Mouse (Mus musculus) macrophage (primary cell): ENCODE results near the gene Plppr1. TPM values are rescaled to one million over a fixed set of nuclear protein-coding genes. Genes with fewer than 3 reads are reported as not detected.

Source experiments
- H3K27ac ChIP-seq: fragments of 350-480 bp; formaldehyde crosslinking; 2 replicates; pipeline ENCODE4 v1.9.0; 2021
- H3K36me3 ChIP-seq: fragments of 350-480 bp; formaldehyde crosslinking; 2 replicates; pipeline ENCODE4 v1.9.0; 2021; ENCODE audit errors: inconsistent target
- H3K4me3 ChIP-seq: fragments of 350-480 bp; formaldehyde crosslinking; 2 replicates; pipeline ENCODE4 v1.9.0; 2021; ENCODE audit errors: inconsistent target
- H3K79me2 ChIP-seq: fragments of 350-480 bp; formaldehyde crosslinking; 2 replicates; pipeline ENCODE4 v1.9.0; 2021; ENCODE audit errors: inconsistent target
- WGBS: methylation state at CpG from one replicate; pipeline ENCODE4 v1.1.7; 2026; ENCODE audit warnings: inconsistent platforms; ENCODE audit not compliant: missing documents; 5-methylcytosine and 5-hydroxymethylcytosine counted together
- polyA plus RNA-seq: library from polyadenylated mRNA; stranded (reverse); fragments of 250-400 nt; gene quantifications from 3 replicates; pipeline ENCODE4 v1.2.4, GENCODE M21; 2018; ENCODE audit warnings: inconsistent platforms

Plppr1 gene
- polyA plus RNA-seq, 1 experiment from 2014 or later = not detected

DNA sequence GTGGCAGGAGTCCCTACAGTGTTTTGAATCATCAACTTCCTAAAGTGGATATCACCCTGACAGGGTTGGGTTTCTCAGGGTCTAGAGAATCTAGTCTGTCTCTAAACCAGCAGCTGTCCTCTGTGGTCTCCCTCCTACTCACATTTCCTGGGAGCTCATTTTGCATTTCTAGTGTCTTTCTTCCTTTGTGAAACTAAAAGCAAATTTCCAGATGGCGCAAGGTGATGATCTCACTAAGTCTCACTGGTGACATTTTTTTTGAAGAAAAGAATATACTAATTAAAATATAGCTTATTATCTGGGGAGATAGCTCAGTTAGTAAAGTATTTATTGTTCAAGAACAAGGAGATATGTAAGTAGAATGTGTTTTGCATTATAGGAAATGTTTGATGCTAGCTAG lies 31.4 kb downstream of the Plppr1 start:
- H3K36me3 ChIP-seq = no peaks in the 10 kb centered on the region
- no peak overlapping the region for H3K27ac ChIP-seq
- H3K4me3 ChIP-seq = no peak overlapping the region
- 93% methylated on average over 1 of the region's 1 CpGs for WGBS
- no peaks in the 10 kb centered on the region for H3K79me2 ChIP-seq

DNA sequence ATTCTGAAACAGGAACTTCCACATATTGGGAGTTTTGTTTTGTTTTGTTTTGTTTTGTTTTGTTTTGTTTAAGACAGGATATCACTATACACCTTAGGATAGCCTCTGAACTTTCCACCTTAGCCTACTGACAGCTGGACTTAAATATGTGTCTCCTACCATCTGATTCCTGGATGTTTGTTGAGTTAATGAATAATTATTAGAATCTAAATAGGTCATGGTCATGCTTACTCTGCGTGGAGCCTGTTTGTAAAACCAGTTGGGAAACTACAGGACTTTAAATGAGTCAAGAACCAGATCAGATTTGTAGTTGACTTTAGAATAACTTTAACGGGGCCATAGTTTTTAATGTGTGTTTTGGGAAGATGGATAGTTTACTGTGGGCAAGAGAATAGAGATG lies 40.4 kb downstream of the Plppr1 start:
- no peaks in the 10 kb centered on the region for H3K79me2 ChIP-seq
- no peaks in the 10 kb centered on the region for H3K36me3 ChIP-seq
- WGBS = 86% methylated on average over 2 of the region's 2 CpGs
- no peak overlapping the region for H3K4me3 ChIP-seq
- no peak overlapping the region for H3K27ac ChIP-seq

DNA sequence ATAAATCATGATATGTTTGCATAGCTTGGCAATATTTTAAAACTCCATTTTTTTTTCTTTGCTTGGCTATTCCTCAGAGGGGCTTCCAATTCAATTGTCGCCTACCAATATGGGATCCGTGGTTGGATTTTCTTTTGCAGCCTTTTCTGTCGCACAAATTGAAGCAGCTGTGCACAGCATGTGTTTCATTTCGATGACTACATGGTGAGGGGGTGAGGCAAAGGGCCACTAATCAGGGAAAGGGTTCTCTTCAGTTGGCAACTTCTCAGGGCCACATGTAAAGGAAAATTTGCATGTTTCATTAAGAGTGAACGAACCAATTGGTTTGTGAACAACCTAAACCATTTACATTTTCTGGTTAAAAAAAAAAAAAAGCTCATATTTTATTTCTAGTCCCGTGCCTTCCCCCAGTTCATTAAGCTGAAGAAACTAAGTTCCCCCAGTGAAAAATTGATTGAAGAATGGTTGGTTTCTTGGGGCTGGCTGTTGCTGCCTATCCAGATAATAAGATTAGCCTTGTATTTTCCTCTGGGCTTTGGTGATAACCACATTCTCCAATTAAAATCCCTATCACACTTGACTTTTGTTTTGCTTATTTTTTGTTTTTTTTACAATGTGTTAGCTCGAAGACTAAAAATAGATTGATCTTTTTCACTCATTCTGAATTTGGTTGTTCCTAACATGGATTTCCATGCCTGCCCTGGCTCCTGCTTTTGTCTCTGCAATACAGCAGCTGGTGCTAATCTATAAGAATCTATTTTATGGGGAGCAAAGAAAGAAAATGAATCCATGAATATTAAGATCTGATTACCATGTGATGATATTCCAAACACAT lies 43.1 kb downstream of the Plppr1 start:
- H3K79me2 ChIP-seq = no peaks in the 10 kb centered on the region
- no peaks in the 10 kb centered on the region for H3K36me3 ChIP-seq
- 76% methylated on average over 7 of the region's 7 CpGs for WGBS
- H3K27ac ChIP-seq = no peak overlapping the region
- H3K4me3 ChIP-seq = no peak overlapping the region

DNA sequence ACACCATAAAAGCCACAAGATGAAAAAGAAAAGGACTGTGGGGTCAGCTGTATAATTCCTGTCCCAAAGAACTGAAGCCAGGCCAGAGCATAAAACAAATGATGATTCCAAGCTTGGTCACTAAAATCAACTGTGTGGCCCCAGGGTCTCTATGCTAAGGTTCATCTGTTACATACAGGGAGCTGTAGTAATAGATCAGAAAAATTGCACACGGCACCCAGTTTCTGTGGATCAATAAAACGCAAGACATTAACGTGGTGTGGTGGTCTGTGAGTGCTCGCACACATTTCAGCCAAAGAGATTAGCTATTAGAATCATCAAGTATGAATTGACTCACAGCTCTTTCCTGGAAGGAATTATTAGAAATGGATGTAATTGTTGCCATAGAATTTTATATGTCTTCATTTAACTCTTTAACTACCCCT lies 43.7 kb downstream of the Plppr1 start:
- Histone ChIP-seq H3K4me3 (no peak overlapping the region), H3K79me2 (no peaks in the 10 kb centered on the region), H3K27ac (no peak overlapping the region), H3K36me3 (no peaks in the 10 kb centered on the region)
- WGBS = 95% methylated on average over 4 of the region's 4 CpGs

DNA sequence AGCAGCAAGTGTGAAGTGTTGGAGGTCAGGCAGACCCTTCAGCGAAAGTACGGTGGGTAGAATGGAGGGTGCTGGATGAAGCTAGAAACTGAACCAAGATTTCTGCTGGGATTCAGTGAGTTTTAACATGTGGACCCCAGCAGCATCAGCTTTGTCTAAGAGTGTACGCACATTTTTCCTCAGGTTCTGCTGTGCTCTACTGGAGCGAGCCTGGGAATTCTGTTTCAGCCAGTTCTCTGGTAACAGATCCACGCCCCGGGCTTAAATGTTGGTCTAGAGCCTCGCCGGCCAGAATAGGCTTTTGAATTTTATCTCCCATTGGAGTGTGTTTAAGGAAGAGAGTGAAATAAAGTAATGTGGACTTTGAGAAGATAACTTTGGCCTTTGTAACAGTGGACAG lies 45.8 kb downstream of the Plppr1 start:
- H3K4me3 ChIP-seq = no peak overlapping the region
- no peaks in the 10 kb centered on the region for H3K36me3 ChIP-seq
- H3K79me2 ChIP-seq = no peaks in the 10 kb centered on the region
- H3K27ac ChIP-seq = no peak overlapping the region
- WGBS = 97% methylated on average over 8 of the region's 8 CpGs

DNA sequence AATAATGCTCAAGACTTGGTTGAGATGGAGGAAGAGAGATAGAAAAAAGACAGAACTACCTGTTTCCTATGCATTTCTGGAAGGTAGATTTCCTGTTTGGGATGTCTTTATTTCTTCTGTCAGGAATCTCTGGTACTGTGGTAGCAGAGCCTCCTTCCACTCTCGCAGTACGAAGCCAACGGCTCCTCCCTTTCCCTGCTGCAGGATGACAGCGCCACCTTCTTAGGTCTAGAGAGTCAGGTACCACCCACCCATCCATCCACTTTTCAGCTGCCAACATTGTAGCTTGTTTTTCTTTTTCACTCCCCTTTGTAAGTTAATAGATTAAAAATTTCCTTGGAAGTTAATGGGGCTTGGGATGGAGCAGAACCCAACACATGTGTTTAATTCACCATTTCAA lies 48.8 kb downstream of the Plppr1 start:
- H3K4me3 ChIP-seq = no peak overlapping the region
- H3K79me2 ChIP-seq = no peaks in the 10 kb centered on the region
- 90% methylated on average over 4 of the region's 4 CpGs for WGBS
- H3K36me3 ChIP-seq = no peaks in the 10 kb centered on the region
- H3K27ac ChIP-seq = no peak overlapping the region

DNA sequence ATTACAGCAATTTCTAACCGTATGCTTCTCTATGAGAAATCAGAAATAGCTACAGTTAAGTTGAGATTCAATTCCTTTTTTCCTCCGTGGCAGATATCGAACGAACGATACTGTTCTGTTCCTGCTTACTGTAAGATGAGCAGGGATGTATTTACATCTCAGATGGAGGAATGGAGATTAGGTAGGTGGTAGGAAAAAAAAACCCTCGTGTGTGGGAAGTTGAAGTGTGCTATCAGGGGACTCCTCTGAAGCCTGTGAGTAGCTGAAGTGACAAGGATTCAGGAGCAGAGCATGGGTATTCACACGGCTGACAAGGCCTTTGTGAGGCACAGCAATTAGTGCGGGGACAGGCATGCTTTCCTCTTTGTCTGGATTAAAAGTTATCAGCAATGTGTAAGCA lies 49.3 kb downstream of the Plppr1 start:
- Histone ChIP-seq H3K27ac (no peak overlapping the region), H3K4me3 (no peak overlapping the region), H3K79me2 (no peaks in the 10 kb centered on the region), H3K36me3 (no peaks in the 10 kb centered on the region)
- WGBS = 89% methylated on average over 8 of the region's 8 CpGs

DNA sequence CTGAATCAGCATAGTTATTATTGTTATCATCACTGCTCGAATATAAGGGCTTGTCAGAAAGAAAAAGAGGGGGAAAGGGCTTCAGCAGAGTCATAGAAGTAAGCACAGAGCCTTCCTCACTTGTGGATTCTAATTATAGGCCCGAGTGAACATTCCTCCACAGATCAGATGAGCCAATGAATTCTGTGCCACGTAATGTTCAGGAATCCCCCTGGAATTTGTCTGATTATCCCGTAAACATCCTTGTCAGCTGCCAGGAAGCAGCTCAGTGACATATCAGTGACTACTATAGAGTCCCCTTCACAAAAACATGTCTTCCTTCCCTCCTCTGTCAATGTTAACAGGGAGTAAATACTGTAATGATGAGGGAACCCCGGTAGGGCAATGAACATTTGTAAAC lies 50.9 kb downstream of the Plppr1 start:
- no peak overlapping the region for H3K4me3 ChIP-seq
- WGBS = 71% methylated on average over 5 of the region's 5 CpGs

DNA sequence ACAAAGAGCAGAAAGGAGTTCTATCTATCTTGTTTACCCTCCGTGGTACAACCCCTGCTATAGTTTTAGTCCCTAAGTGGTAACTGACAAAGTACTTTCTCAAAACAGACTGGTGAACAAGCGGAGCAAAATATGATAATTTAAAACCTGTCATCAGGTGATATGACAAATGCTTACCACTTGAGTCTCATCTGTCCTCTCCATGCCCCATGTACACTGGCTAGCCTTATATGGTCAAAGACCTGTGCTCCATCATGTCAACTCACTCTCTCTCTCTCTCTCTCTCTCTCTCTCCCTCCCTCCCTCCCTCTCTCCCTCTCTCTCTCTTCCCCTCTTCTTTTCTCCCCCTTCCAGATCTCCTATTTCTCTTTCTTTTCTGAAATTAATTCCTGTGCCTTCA lies 59.8 kb downstream of the Plppr1 start:
- Histone ChIP-seq H3K36me3 (no peaks in the 10 kb centered on the region), H3K4me3 (no peak overlapping the region), H3K79me2 (no peaks in the 10 kb centered on the region), H3K27ac (no peak overlapping the region)
- 85% methylated on average over 2 of the region's 2 CpGs for WGBS

More for the DNA sequence above, 50.9 kb downstream of the Plppr1 start:
- Histone ChIP-seq H3K36me3 (no peaks in the 10 kb centered on the region), H3K27ac (no peak overlapping the region), H3K79me2 (no peaks in the 10 kb centered on the region)

DNA sequence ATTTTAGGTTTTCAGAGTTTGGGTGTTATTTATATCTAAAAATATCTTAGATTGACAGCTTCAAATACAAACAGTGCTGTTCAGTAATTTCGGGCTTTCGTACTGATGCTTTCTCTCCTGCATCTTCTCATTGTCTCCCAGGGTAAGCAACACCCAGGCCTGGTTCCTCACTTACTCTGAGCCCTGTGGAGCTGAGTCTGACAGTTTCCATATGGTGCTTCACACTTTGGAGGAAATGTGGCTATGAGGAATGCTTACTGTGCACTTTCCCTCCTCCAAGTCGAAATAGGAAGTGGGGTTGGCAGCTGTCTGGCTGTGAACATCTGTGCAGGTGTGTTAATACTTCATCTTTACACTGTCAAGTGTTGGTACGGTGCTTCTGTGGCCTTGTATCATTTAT lies 85.7 kb downstream of the Plppr1 start:
- Histone ChIP-seq H3K36me3 (no peaks in the 10 kb centered on the region), H3K4me3 (no peak overlapping the region), H3K27ac (no peak overlapping the region), H3K79me2 (no peaks in the 10 kb centered on the region)
- 68% methylated on average over 4 of the region's 4 CpGs for WGBS

DNA sequence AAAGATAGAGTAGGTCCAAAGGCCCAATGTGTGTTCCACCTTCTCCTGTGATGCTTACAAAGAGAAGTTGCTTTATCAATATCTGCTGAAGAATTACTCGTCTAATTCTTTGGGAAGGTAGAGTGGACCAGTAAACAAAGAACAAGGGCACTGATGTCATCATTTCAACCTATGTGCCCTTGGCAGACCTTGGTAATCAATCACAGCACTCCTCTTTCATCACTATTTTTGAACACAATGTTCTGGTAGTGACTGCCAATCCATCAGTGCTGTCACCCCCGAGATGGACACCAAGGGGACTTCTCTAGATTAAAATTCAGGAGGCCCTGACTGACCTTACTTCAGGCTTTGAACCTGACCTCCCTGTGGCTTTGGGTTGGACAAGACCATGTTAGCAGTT lies 89.7 kb downstream of the Plppr1 start:
- 69% methylated on average over 2 of the region's 2 CpGs for WGBS
- no peaks in the 10 kb centered on the region for H3K36me3 ChIP-seq

DNA sequence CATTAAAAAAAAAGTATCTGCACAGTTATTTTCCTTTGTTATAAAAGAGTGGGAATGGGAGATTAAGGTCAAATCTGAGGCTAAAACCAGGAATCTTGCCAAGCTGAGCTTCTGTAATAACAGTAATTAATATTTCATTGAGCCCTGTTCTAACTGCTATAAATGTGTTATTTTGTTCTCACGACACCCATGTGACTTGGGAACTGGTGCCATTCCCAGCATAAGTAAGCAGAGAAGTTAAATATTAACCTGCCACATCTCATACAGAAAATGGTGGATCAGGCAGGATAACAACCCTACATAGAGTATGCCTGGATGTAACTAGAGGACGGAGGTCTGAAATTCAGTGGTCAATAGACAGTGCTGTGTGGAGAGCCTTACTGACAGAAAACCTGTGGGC lies 90.2 kb downstream of the Plppr1 start:
- WGBS = 89% methylated on average over 2 of the region's 2 CpGs
- H3K4me3 ChIP-seq = no peak overlapping the region
- no peak overlapping the region for H3K27ac ChIP-seq
- H3K36me3 ChIP-seq = no peaks in the 10 kb centered on the region
- no peaks in the 10 kb centered on the region for H3K79me2 ChIP-seq

More for the DNA sequence above, 89.7 kb downstream of the Plppr1 start:
- Histone ChIP-seq H3K79me2 (no peaks in the 10 kb centered on the region), H3K27ac (no peak overlapping the region), H3K4me3 (no peak overlapping the region)

DNA sequence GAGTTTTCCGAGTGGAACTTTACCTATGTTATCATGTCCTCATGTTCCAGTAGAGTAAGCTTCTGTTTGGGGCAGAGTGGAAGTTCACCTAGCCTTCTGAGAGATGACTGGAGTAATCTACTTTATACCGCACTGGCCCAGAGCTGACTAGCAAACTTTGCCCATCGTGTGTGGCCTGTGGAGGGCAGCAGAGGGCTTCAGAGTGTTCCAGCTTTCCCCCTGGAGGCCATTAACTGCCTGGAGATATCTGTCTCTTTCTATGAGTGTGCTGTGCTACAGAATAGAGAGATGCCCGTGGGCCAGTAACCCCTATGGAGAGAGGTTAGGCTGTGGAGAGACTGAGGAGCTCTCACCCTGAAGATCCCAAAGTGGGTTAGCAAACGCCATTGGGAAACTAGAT lies 94.8 kb downstream of the Plppr1 start:
- no peak overlapping the region for H3K4me3 ChIP-seq
- H3K27ac ChIP-seq = no peak overlapping the region
- no peaks in the 10 kb centered on the region for H3K36me3 ChIP-seq
- H3K79me2 ChIP-seq = no peaks in the 10 kb centered on the region
- WGBS = 42% methylated on average over 5 of the region's 5 CpGs

DNA sequence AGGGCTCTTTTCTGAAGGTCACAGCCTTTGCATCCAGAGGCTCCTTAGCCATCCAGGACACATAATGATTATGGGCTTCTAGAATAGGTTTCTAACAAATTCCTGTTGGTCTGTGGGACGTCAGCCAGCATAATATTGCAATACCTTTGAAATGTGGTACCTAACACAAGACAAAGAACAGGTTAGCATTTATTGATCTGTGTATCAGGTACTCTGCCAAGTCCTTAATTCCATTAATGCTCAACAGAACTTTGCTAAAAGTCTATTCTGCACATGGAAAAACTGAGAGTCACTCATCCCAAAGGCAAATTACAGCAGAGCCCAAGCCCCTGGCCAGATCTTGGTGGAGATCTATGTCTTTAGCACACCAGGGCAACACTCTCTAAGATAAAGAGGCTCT lies 97.7 kb downstream of the Plppr1 start:
- WGBS = 63% methylated on average over 1 of the region's 1 CpGs
- Histone ChIP-seq H3K36me3 (no peaks in the 10 kb centered on the region), H3K79me2 (no peaks in the 10 kb centered on the region), H3K4me3 (no peak overlapping the region), H3K27ac (no peak overlapping the region)

DNA sequence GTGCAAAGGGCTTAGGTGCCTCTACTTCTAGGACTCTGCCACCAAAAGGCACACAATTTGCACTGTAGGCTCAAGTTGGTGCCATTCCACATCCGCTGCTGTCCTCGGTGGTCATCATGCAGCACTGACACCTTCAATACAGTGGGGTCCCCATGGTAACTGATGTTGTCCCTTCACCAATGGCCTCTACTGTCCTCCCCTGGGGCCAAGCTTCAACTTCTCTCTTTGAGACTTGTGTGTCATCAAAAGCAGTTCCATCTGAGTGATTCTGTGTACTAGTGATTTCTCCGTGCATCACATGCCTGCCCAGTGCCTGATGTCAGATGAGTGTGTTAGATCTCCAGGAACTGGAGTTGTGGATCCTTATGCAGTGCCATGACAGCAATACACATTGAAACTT lies 104.2 kb downstream of the Plppr1 start:
- WGBS = 100% methylated on average over 3 of the region's 3 CpGs
- H3K79me2 ChIP-seq = no peaks in the 10 kb centered on the region
- no peaks in the 10 kb centered on the region for H3K36me3 ChIP-seq
- H3K4me3 ChIP-seq = no peak overlapping the region
- no peak overlapping the region for H3K27ac ChIP-seq

DNA sequence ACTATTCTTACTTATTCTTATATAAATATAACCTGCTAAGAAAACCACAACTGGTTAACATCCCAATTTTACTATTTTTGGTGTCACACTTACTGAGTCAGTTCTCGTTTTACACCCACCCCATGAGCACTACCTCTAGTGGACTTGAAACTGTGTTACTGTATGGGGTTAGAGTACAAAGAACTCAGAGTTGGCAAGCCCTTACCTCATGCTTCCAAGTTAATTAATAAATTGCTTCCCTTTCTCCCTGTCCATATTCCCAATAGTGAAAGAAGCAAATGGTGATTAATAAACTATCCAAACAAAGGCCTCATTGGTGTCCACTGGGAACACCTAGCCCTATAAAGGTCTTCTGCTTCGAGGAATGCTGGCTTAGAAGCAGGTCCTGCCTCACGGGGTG lies 107.3 kb downstream of the Plppr1 start:
- Histone ChIP-seq H3K79me2 (no peaks in the 10 kb centered on the region), H3K36me3 (no peaks in the 10 kb centered on the region), H3K27ac (no peak overlapping the region), H3K4me3 (no peak overlapping the region)
- 55% methylated on average over 3 of the region's 3 CpGs for WGBS
